Mouse (Mus musculus) 3134 (cell line): ENCODE results near the gene Timm44.
"Not testable (repeated sequence)": the region's sequence is repeated elsewhere in the genome, so short reads cannot be mapped to it uniquely, and the experiment has no call there.

Experiments used
- DNase-seq: peaks from one replicate; pipeline ENCODE4 v3.0.0-alpha.2; 2011; ENCODE audit warnings: low spot score; ENCODE audit not compliant: insufficient read length; ENCODE audit errors: extremely low read depth

Timm44 gene

GRCm38 (mm10) chr8:4265160-4265914, 10.4 kb downstream of the Timm44 start:
- no peak for DNase-seq

DNA sequence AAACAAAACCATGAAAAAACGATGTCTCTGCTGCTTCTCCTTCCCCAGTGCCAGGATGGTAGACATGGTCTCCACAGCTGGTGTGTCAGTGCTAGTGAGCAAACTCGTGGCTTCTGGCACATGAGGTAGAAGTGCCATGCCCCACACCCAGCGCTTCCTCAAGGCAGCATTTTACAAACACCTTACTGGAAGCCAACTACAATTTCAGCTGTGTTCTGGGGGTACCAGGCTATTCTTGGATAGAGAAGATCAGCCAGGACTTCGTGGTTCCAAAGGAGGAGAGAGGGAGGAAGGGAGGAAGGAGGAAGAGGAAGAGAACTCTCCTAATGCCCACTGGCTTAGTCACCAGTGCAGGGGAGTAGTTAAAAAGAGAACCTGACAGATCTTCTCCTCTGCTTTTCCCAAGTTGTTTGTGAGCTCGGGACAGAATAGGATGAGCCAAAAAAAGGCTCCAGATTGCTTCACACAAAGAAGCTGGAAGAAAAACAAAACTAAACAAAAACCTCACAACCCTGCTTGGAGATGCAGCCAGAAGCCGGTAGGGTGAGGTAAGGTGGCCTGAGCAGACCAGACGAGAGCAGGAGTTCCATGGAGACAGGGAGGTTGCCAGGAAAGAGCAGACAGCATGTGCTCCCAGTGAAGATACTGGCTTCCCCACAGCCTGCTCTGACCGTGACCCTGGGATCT, 12.5 kb downstream of the Timm44 start:
- DNase-seq: no peak

DNA sequence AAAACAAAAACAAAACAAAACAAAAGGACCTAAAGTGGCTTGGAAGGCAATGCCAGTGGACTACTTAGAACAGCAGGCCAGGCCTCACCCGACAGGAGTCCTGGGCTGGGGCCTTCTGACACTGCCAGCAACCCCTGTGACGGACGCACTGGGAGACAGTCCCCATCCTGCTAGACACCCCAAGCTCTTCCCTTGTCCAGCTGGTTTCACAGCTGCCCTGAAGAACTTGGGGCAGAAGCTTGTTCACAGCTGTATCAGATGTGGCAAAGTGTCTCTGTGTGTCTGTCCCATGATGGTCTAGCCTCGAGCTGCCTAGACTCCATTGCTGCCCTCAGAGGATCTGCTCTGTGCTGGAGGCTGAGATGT, 15.9 kb downstream of the Timm44 start:
- DNase-seq: no peak

GRCm38 (mm10) chr8:4259125-4259804, 16.4 kb downstream of the Timm44 start, which contains the start of gene Ctxn1:
Ctxn1 (minus strand) TSS chr8:4259274.
- peak; percentile 90 for DNase-seq

GRCm38 (mm10) chr8:4258678-4259077, 17.0 kb downstream of the Timm44 start:
- no peak for DNase-seq

DNA sequence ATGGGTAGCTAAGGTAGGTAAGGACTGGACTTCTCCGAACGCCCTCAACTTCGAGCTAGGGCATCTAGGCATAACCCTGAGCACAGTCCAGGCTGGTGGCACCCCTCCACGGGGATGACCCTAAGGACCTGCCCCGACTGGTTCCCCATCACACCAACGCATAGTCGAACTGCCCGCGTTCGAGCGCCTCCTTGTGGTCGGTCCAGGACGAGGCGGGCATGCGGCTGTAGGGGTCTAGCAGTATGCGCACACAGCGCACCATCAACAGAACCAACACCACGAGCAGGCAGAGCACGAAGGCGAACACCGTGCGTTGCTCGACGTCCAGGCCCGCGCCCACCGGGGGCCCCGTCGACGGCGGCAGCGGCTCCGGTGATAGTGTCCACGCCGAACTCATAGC, 17.5 kb downstream of the Timm44 start:
- DNase-seq: peak; percentile 70

- DNase-seq: no peak
These were observed 18.4 kb downstream of the Timm44 start for GRCm38 (mm10) chr8:4257350-4257749.

- no peak for DNase-seq
These were observed 18.8 kb downstream of the Timm44 start for GRCm38 (mm10) chr8:4256911-4257310.

- DNase-seq: not testable (repeated sequence)
These were observed 20.2 kb downstream of the Timm44 start for GRCm38 (mm10) chr8:4255471-4255870.

GRCm38 (mm10) chr8:4254001-4254400, 21.7 kb downstream of the Timm44 start:
- DNase-seq: no peak

DNA sequence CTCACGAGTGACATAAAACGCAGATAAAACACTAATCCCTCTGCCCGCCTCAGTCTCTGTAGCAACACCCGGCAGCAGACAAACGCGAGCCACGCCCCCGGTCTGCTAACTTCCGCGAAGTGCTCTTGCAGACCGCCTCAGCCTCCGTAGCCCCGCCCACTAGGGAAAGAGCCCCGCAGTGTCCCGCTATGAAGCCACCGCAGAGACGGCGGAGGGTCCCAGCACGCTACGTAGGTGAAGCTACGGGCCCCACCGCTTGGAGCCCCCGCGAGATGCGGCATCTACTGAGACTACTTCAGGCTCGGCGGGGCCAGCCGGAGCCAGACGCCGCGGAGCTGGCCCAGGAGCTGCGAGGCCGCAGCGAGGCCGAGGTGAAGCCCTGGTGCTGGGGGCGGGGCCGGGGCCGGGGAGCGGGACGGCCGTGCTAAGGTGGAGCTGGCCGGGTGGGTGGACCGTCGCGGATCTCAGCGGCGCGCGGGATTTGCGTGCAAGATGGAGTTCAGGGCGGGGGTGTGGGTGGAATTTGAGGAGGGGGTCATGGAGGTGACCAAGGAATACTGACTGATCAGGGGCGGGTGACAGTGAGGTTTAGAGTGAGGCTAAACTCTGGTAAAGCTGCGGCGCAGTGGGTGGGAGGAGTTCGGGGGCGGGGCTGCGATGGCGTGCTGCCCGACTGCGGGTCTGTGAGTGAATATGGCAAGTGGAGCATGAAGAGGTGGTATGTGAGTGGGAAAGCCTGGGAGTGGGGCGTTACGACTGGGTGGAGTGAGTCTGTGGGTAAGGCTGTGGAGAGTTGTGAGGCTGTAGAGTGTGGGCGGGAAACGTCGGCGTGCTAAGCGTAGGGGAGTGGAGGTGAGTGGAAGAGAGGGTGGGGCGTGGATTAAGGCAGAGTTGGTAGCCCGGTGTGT, 22.5 kb downstream of the Timm44 start, which contains the start of gene Snapc2:
TSS of gene Snapc2 (plus strand) at position 147 of the 908 bp plus-strand sequence.
- peak; percentile 94 for DNase-seq

GRCm38 (mm10) chr8:4252116-4252760, 23.5 kb downstream of the Timm44 start:
- no peak for DNase-seq

DNA sequence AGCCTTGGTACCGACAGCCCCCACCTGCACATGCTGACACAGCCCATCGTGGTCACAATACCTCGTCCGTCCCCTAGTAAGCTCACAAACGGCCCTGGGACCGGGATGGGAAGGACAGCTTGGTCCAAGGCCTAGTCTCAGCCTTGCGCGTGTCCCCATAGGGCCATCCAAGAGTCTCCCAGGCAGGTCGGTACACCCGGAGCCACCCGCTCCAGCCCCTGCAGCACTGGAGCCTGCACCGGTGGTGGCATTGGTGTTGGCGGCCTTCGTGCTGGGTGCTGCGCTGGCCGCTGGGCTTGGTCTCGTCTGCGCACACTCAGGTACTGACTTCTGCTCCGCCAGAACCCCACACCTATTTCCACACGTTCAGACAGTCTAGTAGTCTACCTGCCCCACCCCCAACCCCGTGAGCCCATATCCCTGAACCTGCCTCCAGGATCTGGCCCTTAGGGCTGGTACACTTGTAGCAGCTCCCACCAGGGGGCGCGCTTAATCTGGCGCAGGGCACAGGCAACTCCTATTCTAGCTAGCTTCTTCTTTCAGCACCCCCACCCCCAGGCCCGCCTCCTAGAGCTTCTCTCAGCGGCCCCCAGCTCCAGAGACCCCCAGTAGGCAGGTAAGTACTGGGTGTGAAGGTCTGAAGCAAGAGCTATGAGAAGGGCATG, 25.3 kb downstream of the Timm44 start:
- peak; percentile 66 for DNase-seq

- DNase-seq: no peak
These were observed 26.5 kb downstream of the Timm44 start for GRCm38 (mm10) chr8:4249213-4249612.

GRCm38 (mm10) chr8:4247951-4248540, 27.7 kb downstream of the Timm44 start, which contains the start of gene Tgfbr3l:
Tgfbr3l (plus strand) TSS chr8:4248214.
- no peak for DNase-seq

- DNase-seq: no peak
These were observed 28.5 kb downstream of the Timm44 start for GRCm38 (mm10) chr8:4247241-4247640.

DNA sequence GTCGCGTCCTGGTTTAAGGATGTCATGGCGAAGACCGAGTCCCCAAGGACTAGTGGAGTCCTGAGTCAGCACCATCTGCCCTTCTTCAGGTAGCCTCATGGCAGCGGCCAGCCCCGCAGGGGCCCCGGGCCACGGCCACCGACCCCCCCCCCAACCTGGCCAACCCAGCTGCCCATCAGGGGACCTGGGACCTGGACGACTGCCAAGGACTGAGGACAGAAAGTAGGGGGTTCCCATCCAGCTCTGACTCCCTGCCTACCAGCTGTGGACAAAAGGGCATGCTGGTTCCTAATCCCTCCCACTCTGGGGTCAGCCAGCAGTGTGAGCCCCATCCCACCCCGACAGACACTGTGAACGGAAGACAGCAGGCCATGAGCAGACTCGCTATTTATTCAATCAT, 30.0 kb downstream of the Timm44 start:
- DNase-seq: no peak

GRCm38 (mm10) chr8:4245061-4245460, 30.7 kb downstream of the Timm44 start:
- no peak for DNase-seq
